Mouse (Mus musculus): ENCODE measurements around the gene Elf2. TPM values are rescaled to one million over a fixed set of nuclear protein-coding genes. Genes with fewer than 3 reads are reported as not detected.

Elf2 gene
- 1.5 and 8.7 TPM in 2 replicates for polyA plus RNA-seq (2012; ENCODE audit: insufficient read depth, low replicate concordance)

- H3K4me1 ChIP-seq, result peaks cover 39% of the 10 kb centered on the region
- H3K4me3 ChIP-seq (replicated peaks), result peak within 1 kb of the TSS; percentile 97
- peaks cover 8% of the 10 kb centered on the region for H3K9me3 ChIP-seq
- no peak for TF ChIP-seq FLI1 (IDR thresholded peaks at IDR 0.05; ENCODE audit: low read length)
- no peak for TF ChIP-seq GATA1 (IDR thresholded peaks at IDR 0.05; ENCODE audit: borderline replicate concordance, low read length)
- H3K27me3 ChIP-seq (replicated peaks), result no peaks in the 10 kb centered on the region
- peaks cover 11% of the 10 kb centered on the region for H3K36me3 ChIP-seq (replicated peaks; ENCODE audit: low read length)
These were observed at the start of gene Elf2 for GRCm38 (mm10) chr3:51340552-51341267. TSS of gene Elf2 (minus strand) at chr3:51340663.

- Histone ChIP-seq H3K36me3 (replicated peaks; ENCODE audit: low read length) (no peaks in the 10 kb centered on the region), H3K4me3 (replicated peaks) (peak overlapping the region; percentile 77)
These were observed 48.4 kb upstream of the Elf2 start for GRCm38 (mm10) chr3:51388904-51389303.

GRCm38 (mm10) chr3:51387868-51388381 lies 47.5 kb upstream of the Elf2 start:
- Histone ChIP-seq H3K4me1 (peaks cover 11% of the 10 kb centered on the region), H3K4me3 (replicated peaks) (no peak overlapping the region), H3K36me3 (replicated peaks; ENCODE audit: low read length) (no peaks in the 10 kb centered on the region), H3K27me3 (replicated peaks) (peaks cover 14% of the 10 kb centered on the region), H3K9me3 (no peaks in the 10 kb centered on the region)
- TF ChIP-seq FLI1 (IDR thresholded peaks at IDR 0.05; ENCODE audit: low read length) (no peak), GATA1 (IDR thresholded peaks at IDR 0.05; ENCODE audit: borderline replicate concordance, low read length) (no peak)

More at GRCm38 (mm10) chr3:51388904-51389303, 48.4 kb upstream of the Elf2 start:
- H3K9me3 ChIP-seq, result no peaks in the 10 kb centered on the region
- TF ChIP-seq GATA1 (IDR thresholded peaks at IDR 0.05; ENCODE audit: borderline replicate concordance, low read length) (no peak), FLI1 (IDR thresholded peaks at IDR 0.05; ENCODE audit: low read length) (no peak)
- H3K4me1 ChIP-seq, result peaks cover 11% of the 10 kb centered on the region
- peaks cover 14% of the 10 kb centered on the region for H3K27me3 ChIP-seq (replicated peaks)

- no peaks in the 10 kb centered on the region for H3K9me3 ChIP-seq
- H3K4me1 ChIP-seq, result peaks cover 11% of the 10 kb centered on the region
- TF ChIP-seq FLI1 (IDR thresholded peaks at IDR 0.05; ENCODE audit: low read length) (no peak), GATA1 (IDR thresholded peaks at IDR 0.05; ENCODE audit: borderline replicate concordance, low read length) (no peak)
- H3K36me3 ChIP-seq (replicated peaks; ENCODE audit: low read length), result no peaks in the 10 kb centered on the region
- no peak overlapping the region for H3K4me3 ChIP-seq (replicated peaks)
- H3K27me3 ChIP-seq (replicated peaks), result peaks cover 14% of the 10 kb centered on the region
These were observed 46.6 kb upstream of the Elf2 start for GRCm38 (mm10) chr3:51387134-51387451.

GRCm38 (mm10) chr3:51386441-51387133 lies 46.1 kb upstream of the Elf2 start:
- Histone ChIP-seq H3K9me3 (no peaks in the 10 kb centered on the region), H3K27me3 (replicated peaks) (peaks cover 14% of the 10 kb centered on the region), H3K36me3 (replicated peaks; ENCODE audit: low read length) (no peaks in the 10 kb centered on the region), H3K4me1 (peaks cover 11% of the 10 kb centered on the region), H3K4me3 (replicated peaks) (no peak overlapping the region)
- TF ChIP-seq FLI1 (IDR thresholded peaks at IDR 0.05; ENCODE audit: low read length) (no peak), GATA1 (IDR thresholded peaks at IDR 0.05; ENCODE audit: borderline replicate concordance, low read length) (no peak)

GRCm38 (mm10) chr3:51383409-51383808 lies 42.9 kb upstream of the Elf2 start:
- no peaks in the 10 kb centered on the region for H3K9me3 ChIP-seq
- H3K36me3 ChIP-seq (replicated peaks; ENCODE audit: low read length), result no peaks in the 10 kb centered on the region
- H3K4me1 ChIP-seq, result peaks cover 15% of the 10 kb centered on the region
- H3K27me3 ChIP-seq (replicated peaks), result peaks cover 9% of the 10 kb centered on the region
- TF ChIP-seq GATA1 (IDR thresholded peaks at IDR 0.05; ENCODE audit: borderline replicate concordance, low read length) (no peak), FLI1 (IDR thresholded peaks at IDR 0.05; ENCODE audit: low read length) (no peak)
- no peak overlapping the region for H3K4me3 ChIP-seq (replicated peaks)

- Histone ChIP-seq H3K36me3 (replicated peaks; ENCODE audit: low read length) (no peaks in the 10 kb centered on the region), H3K4me1 (peaks cover 17% of the 10 kb centered on the region), H3K9me3 (no peaks in the 10 kb centered on the region), H3K27me3 (replicated peaks) (no peaks in the 10 kb centered on the region), H3K4me3 (replicated peaks) (no peak overlapping the region)
- no peak for TF ChIP-seq FLI1 (IDR thresholded peaks at IDR 0.05; ENCODE audit: low read length)
- no peak for TF ChIP-seq GATA1 (IDR thresholded peaks at IDR 0.05; ENCODE audit: borderline replicate concordance, low read length)
These were observed 40.2 kb upstream of the Elf2 start for GRCm38 (mm10) chr3:51380660-51381014.

- Histone ChIP-seq H3K9me3 (no peaks in the 10 kb centered on the region), H3K36me3 (replicated peaks; ENCODE audit: low read length) (no peaks in the 10 kb centered on the region), H3K4me3 (replicated peaks) (no peak overlapping the region), H3K4me1 (peaks cover 23% of the 10 kb centered on the region), H3K27me3 (replicated peaks) (no peaks in the 10 kb centered on the region)
- TF ChIP-seq FLI1 (IDR thresholded peaks at IDR 0.05; ENCODE audit: low read length) (no peak), GATA1 (IDR thresholded peaks at IDR 0.05; ENCODE audit: borderline replicate concordance, low read length) (no peak)
These were observed 39.6 kb upstream of the Elf2 start for GRCm38 (mm10) chr3:51379786-51380659.

- Histone ChIP-seq H3K27me3 (replicated peaks) (no peaks in the 10 kb centered on the region), H3K4me3 (replicated peaks) (peak overlapping the region; percentile 87), H3K36me3 (replicated peaks; ENCODE audit: low read length) (no peaks in the 10 kb centered on the region), H3K9me3 (no peaks in the 10 kb centered on the region), H3K4me1 (peaks cover 26% of the 10 kb centered on the region)
- no peak for TF ChIP-seq FLI1 (IDR thresholded peaks at IDR 0.05; ENCODE audit: low read length)
- no peak for TF ChIP-seq GATA1 (IDR thresholded peaks at IDR 0.05; ENCODE audit: borderline replicate concordance, low read length)
These were observed 38.1 kb upstream of the Elf2 start for GRCm38 (mm10) chr3:51378665-51378946.

All from megakaryocyte, embryonic 14.5 days (primary cell).